Mouse (Mus musculus): ENCODE results near the gene Mup21.
"Not testable (repeated sequence)": the region's sequence is repeated elsewhere in the genome, so short reads cannot be mapped to it uniquely, and the experiment has no call there.

Gene Mup21

DNA sequence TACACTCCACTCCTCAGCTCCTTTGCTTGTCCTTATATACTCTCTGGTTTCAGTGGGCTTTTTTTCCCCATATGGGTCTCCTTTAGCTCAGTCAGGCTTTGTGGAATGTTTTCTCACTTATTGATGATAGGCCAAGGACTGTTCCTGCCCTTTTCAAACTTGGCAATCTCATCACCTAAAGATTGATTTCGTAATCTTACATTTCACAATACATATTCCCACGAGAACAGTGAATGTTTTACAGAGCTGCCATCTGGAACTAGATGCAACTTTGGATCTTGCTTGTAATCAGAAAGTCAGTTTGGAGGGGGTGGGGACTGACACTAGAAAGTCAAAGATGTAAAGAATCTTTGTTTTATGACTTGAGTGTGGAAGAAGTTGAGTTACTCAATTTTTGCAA lies at the start of gene Mup21:
TSS of gene Mup21 (minus strand) at position 53 of the 400 bp plus-strand sequence.
- no peak for DNase-seq (ENCODE audit: low spot score)

DNA sequence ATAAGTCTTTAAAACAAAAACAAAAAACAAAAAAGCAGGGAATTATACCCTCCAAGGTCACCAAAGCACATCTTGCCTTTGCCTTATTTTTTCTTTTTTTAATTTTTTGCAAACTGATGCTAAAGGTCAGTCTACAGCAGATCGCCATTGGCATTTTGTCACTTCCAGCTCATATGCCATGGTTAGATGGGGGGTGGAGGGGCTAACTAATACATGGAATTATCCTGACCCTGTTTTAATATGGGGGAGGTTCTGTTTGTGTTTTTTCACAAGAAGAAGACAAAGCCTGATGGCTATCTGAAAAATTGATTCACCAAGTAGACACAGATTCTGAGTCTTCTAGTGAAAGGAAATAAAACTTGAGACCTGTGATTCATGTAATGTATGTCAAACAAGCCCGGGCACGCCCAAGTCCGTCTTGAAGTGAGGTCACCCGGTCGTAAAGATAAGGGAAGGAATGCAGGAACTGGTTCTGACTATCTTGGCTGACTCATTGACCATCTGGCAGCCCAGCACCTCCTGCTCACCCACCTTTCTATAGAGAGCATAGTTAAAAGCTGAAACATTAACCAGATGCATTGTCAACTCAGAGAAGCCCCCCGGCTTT lies 49.4 kb upstream of the Mup21 start:
- peak; percentile 23 for DNase-seq (ENCODE audit: low spot score)

DNA sequence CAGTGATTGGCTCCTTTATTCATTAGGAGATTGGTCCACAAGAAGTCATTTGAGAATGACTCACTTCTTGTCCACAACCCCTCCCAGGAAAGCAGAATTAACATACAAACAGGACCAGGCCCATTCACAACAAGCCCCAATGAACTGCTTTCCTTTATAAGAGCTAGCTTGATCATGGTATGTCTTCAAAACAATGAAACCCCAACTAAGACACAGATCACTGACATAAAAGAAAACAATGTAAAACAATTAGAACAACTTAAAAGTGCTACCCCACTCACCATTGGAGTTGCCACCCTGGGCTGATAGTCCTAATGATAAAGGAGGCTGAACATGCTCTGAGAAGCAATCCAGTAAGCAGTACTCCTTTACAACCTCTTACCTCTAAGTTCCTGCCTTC lies 38.1 kb upstream of the Mup21 start:
- DNase-seq (ENCODE audit: low spot score): no peak

DNA sequence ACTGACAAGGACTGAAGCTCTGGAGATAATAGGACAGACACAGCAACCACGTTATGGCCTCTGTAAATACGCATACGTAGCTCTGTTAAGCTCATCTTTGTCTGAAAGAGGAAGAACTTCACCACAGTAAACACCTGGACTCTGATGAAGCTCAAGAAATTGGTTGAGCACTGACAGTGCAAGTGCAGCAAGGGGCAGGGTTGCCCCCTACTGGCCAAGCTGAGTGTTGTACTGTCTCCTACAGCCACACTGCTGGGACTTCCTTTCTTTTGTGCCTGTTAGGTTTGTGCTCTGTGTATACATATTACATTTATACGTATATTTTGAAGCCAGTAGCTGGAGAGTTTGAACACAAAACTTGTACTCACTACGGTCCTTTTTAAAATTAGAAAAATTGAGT lies 26.6 kb upstream of the Mup21 start:
- DNase-seq (ENCODE audit: low spot score): no peak

DNA sequence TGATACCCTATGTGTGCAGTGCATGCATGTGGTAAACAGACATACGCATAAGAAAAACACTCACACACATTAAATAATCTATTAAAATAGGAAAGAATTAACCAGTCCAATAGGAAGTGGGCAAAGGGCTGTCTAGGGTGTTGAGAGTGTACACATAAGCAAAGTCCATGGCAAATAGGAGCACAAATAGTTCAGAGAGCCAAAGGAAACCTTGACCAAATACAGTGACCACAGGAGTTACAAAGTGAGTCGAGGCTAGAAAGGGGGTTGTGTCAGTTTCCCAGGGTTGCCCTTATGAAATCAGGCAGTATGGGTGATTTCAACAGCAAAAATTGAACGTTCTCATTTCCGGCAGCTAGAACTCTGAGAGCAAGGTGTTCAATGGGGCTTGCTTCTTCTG lies 23.8 kb upstream of the Mup21 start:
- DNase-seq (ENCODE audit: low spot score): no peak

DNA sequence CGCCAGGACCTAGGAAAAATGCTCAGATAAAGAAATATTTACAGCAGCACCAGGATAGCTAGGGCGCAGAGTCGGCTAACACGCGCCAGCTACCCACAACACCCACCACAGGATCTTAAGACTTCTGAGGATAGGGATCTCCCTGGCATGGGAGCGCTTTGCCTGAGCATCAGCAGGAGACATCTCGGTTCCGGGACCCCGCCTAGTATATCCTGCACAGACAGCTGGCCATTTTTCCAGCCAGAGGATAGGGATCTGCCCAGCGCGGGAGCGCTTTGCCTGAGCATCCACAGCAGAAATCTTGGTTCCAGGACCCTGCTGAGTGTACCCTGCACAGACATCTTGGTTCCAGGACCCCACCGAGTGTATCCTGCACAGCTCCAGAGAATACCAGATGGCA lies 17.0 kb upstream of the Mup21 start:
- DNase-seq (ENCODE audit: low spot score): not testable (repeated sequence)

DNA sequence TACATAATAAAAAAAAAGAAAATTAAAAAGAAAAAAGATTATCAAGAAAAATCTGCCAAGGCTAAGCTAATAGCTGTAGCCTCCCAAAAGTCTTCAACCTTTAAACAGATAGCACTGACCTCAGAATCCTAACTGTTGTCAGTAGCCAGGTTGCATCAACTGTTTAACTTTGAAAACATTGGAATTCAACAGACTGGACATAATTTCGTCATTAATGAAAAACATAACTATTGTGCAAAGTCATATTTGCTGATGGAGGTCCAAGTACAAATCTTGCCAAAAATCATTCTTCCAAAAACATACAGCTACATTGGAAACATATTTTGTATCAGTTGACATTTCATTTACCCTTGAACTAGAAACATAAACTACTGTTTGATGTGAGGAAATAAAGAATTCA lies 7.7 kb upstream of the Mup21 start:
- DNase-seq (ENCODE audit: low spot score): no peak

DNA sequence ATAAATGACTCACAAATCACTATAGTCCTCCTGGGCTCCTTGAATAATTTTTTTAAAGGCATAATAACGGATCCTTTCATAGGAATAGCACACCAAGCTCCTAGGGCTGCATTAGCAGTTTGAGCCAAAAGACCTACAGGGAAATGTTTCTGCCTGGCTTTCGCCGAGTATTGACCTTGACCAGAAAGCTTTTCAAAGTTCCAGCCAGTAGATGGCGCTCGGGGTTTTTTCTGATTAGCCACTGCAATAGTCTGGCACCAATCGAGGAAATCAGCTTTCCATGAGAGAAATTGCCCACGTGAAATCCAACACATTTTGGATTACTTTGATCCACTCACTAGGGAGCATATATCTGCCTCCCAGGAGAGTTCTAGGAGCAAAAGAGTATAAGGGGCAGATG lies 17.0 kb downstream of the Mup21 start:
- DNase-seq (ENCODE audit: low spot score): peak; percentile 50

DNA sequence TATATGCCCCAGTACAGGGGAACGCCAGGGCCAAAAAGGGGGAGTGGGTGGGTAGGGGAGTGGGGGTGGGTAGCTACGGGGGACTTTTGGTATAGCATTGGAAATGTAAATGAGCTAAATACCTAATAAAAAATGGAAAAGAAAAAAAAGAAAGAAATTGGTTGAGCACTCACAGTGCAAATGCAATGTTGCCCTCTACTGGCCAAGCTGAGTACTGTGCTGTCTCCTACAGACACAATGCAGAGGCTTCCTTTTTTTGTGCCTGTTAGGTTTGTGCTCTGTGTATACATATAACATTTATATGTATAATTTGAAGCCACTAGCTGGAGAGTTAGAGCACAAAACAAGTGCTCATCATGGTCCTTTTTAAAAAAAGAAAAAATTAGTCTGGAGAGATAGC lies 47.3 kb downstream of the Mup21 start:
- DNase-seq (ENCODE audit: low spot score): peak; percentile 4

All from urinary bladder, postnatal 25 days (tissue).